Mouse (Mus musculus): Measurements from ENCODE around the gene Rreb1. TPM values are rescaled to one million over a fixed set of nuclear protein-coding genes. Genes with fewer than 3 reads are reported as not detected.

Rreb1 gene
- polyA plus RNA-seq, 1 experiment from 2014 or later, result 2.0 TPM

DNA sequence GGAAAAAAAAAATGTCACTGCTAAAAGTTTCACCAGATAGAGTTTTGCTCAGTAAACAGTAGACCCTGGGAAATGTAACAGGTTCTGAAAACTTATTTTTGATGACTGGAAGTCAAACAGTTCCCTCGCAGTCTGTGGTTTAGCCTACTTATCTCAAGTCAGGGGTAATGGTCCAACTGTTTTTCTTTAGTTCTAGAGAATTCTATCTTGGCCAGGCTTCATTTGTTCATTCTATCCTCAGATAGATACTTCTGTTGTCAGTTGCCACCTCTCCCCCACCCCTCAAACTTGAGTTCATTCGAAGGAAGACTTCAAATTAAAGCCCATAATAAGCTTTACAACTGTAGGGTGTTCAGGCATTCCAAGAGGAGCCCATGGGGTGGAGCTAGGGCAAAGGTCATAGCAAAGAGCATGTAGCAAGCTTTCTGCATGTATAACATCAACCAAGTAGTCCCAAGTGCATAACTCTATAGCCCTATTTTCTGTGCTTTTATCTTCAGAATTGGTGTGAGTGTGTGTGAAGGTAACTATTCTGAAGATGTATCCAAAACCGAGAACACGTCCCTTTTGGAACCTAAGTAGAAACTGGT lies 46.2 kb downstream of the Rreb1 start:
- Histone ChIP-seq H3K4me3 (ENCODE audit: low read length) (no peak overlapping the region), H3K27ac (ENCODE audit: low read depth, low read length) (no peak overlapping the region), H3K9me3 (ENCODE audit: control insufficient read depth, low read length) (no peaks in the 10 kb centered on the region), H3K9ac (ENCODE audit: low read depth, low read length) (no peak overlapping the region), H3K27me3 (replicated peaks; ENCODE audit: control insufficient read depth, insufficient read depth, low read length) (peaks cover 12% of the 10 kb centered on the region), H3K4me2 (ENCODE audit: low read length) (no peak overlapping the region; the same call in 1 of the 2 replicates), H3K36me3 (ENCODE audit: control insufficient read depth, insufficient read depth, low read length) (no peaks in the 10 kb centered on the region), H3K4me1 (ENCODE audit: control insufficient read depth, insufficient read depth, low read depth, low read length) (peaks cover 26% of the 10 kb centered on the region)
- no peak for ATAC-seq
- WGBS, result 40% methylated on average over 4 of the region's 4 CpGs

DNA sequence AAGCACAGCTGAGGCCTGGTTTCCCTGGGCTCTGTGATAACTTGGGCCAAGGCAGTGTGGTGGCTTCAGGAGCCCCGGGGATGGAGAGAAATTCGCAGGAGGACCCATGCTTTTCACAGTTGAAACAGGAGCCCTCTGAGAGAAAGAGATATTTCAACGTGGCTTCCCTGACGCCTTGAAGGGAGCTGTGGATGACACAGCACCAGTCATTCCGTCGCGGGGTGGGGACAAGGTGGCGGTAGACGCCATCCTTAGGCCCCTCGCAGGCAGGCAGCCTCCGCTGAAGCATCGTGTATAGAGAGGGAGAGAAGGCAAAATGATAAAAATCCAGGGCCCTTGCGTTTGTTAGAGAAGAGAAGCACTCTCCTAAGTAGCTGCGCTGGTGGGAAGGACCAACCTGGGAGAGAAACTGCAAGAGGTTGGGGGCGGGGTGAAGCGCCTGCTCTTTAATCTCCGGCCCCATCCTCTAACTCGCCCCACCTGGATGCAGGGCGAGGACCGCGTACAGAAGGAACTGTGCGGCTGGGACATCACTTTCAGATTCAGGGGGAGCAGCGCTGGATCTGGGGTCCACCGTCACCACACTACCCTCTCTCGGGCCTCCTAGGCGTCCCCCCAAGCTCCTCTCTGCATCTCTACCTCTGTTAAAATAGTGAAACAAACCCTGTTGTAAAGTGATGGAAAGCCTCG lies 46.9 kb downstream of the Rreb1 start:
- peak; percentile 10; the same call in 1 of the 2 replicates for ATAC-seq
- Histone ChIP-seq H3K4me1 (ENCODE audit: control insufficient read depth, insufficient read depth, low read depth, low read length) (peaks cover 26% of the 10 kb centered on the region), H3K36me3 (ENCODE audit: control insufficient read depth, insufficient read depth, low read length) (no peaks in the 10 kb centered on the region), H3K9ac (ENCODE audit: low read depth, low read length) (peak overlapping the region; percentile 70), H3K27me3 (replicated peaks; ENCODE audit: control insufficient read depth, insufficient read depth, low read length) (peaks cover 14% of the 10 kb centered on the region), H3K4me3 (ENCODE audit: low read length) (peak overlapping the region; percentile 62), H3K4me2 (ENCODE audit: low read length) (peak overlapping the region; percentile 89), H3K27ac (ENCODE audit: low read depth, low read length) (0 out of 2 replicates have a peak overlapping the region, but pooled peaks have one; percentile 26), H3K9me3 (ENCODE audit: control insufficient read depth, low read length) (no peaks in the 10 kb centered on the region)
- WGBS, result 3% methylated on average over 27 of the region's 27 CpGs

- peak overlapping the region; percentile 89 for H3K4me2 ChIP-seq (ENCODE audit: low read length)
- 0% methylated on average over 35 of the region's 43 CpGs for WGBS
- no peaks in the 10 kb centered on the region for H3K9me3 ChIP-seq (ENCODE audit: control insufficient read depth, low read length)
- H3K27ac ChIP-seq (ENCODE audit: low read depth, low read length), result peak overlapping the region; percentile 75; the same call in 1 of the 2 replicates
- ATAC-seq, result peak; percentile 60
- peaks cover 26% of the 10 kb centered on the region for H3K4me1 ChIP-seq (ENCODE audit: control insufficient read depth, insufficient read depth, low read depth, low read length)
- H3K4me3 ChIP-seq (ENCODE audit: low read length), result peak overlapping the region; percentile 62
- no peaks in the 10 kb centered on the region for H3K36me3 ChIP-seq (ENCODE audit: control insufficient read depth, insufficient read depth, low read length)
- peak overlapping the region; percentile 70 for H3K9ac ChIP-seq (ENCODE audit: low read depth, low read length)
- peaks cover 16% of the 10 kb centered on the region for H3K27me3 ChIP-seq (replicated peaks; ENCODE audit: control insufficient read depth, insufficient read depth, low read length)
Observed at GRCm38 (mm10) chr13:37825646-37826280, 47.6 kb downstream of the Rreb1 start.

GRCm38 (mm10) chr13:37826281-37826993 lies 48.2 kb downstream of the Rreb1 start:
- WGBS, result under 1% methylated on average over 59 of the region's 65 CpGs
- H3K4me1 ChIP-seq (ENCODE audit: control insufficient read depth, insufficient read depth, low read depth, low read length), result peaks cover 29% of the 10 kb centered on the region
- H3K4me3 ChIP-seq (ENCODE audit: low read length), result peak overlapping the region; percentile 62
- no peaks in the 10 kb centered on the region for H3K36me3 ChIP-seq (ENCODE audit: control insufficient read depth, insufficient read depth, low read length)
- peak; percentile 73 for ATAC-seq
- peak overlapping the region; percentile 75 for H3K27ac ChIP-seq (ENCODE audit: low read depth, low read length)
- H3K9ac ChIP-seq (ENCODE audit: low read depth, low read length), result peak overlapping the region; percentile 70
- peak overlapping the region; percentile 89 for H3K4me2 ChIP-seq (ENCODE audit: low read length)
- H3K27me3 ChIP-seq (replicated peaks; ENCODE audit: control insufficient read depth, insufficient read depth, low read length), result peaks cover 16% of the 10 kb centered on the region
- H3K9me3 ChIP-seq (ENCODE audit: control insufficient read depth, low read length), result no peaks in the 10 kb centered on the region

DNA sequence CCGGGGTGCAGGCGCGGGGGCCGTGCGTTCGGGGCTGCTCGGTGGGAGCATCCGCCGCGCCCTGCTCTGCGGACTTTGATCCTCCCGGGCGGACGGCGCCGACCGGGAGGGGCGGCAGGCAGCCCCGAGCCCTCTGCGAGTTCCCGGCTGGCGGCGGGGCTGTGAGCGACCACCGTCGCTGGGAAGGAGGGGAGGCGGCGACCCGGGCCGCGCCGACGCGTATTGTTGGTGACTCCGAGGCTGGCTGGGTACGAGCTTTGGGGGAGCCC lies 48.7 kb downstream of the Rreb1 start:
- 0% methylated on average over 12 of the region's 36 CpGs for WGBS
- ATAC-seq, result peak; percentile 19; the same call in 1 of the 2 replicates

DNA sequence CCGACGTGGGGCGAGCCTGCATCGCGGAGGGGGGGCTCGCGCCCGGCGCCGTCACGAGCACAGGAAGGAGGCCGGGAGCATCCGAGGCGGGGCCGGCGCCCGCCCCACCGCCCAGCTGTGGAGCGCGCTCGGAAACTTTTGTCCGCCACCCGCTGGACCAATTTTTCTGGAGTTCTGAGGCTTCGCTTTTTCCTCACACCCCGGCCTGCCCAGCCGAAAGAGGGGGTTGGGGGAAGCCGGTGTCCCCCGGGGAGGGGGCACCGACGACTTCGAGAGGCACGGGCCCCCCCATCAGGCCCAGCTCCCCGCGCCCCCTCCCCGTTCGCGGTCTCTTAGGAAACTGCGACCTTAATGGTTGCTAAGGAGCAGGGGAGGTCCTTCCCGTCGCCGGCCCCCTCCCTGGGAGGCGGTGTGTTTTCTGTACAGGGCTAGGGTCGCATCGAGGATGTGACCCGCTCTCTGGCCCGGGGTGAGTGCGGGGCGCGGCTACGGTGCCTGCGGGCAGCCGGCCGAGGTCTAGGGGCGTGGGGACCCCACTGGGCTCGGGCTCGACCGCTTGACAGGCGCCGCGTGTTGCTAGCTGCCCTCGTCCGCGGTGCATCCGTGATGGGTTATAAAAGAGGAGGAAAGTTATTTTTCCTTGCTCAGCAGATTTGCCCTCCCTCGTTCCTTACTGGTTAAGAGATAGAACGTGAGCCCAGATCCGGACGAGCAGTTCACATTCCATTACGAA lies 49.2 kb downstream of the Rreb1 start:
- peaks cover 16% of the 10 kb centered on the region for H3K27me3 ChIP-seq (replicated peaks; ENCODE audit: control insufficient read depth, insufficient read depth, low read length)
- H3K4me2 ChIP-seq (ENCODE audit: low read length), result peak overlapping the region; percentile 89
- WGBS, result under 1% methylated on average over 65 of the region's 69 CpGs
- peak; percentile 70 for ATAC-seq
- H3K36me3 ChIP-seq (ENCODE audit: control insufficient read depth, insufficient read depth, low read length), result no peaks in the 10 kb centered on the region
- H3K9me3 ChIP-seq (ENCODE audit: control insufficient read depth, low read length), result no peaks in the 10 kb centered on the region
- peak overlapping the region; percentile 70 for H3K9ac ChIP-seq (ENCODE audit: low read depth, low read length)
- H3K4me1 ChIP-seq (ENCODE audit: control insufficient read depth, insufficient read depth, low read depth, low read length), result peaks cover 29% of the 10 kb centered on the region
- H3K4me3 ChIP-seq (ENCODE audit: low read length), result peak overlapping the region; percentile 62
- peak overlapping the region; percentile 75 for H3K27ac ChIP-seq (ENCODE audit: low read depth, low read length)

More for the DNA sequence above, 48.7 kb downstream of the Rreb1 start:
- H3K4me1 ChIP-seq (ENCODE audit: control insufficient read depth, insufficient read depth, low read depth, low read length), result peaks cover 29% of the 10 kb centered on the region
- H3K4me2 ChIP-seq (ENCODE audit: low read length), result peak overlapping the region; percentile 89
- H3K27me3 ChIP-seq (replicated peaks; ENCODE audit: control insufficient read depth, insufficient read depth, low read length), result peaks cover 16% of the 10 kb centered on the region
- H3K27ac ChIP-seq (ENCODE audit: low read depth, low read length), result peak overlapping the region; percentile 75
- peak overlapping the region; percentile 62 for H3K4me3 ChIP-seq (ENCODE audit: low read length)
- no peaks in the 10 kb centered on the region for H3K9me3 ChIP-seq (ENCODE audit: control insufficient read depth, low read length)
- H3K9ac ChIP-seq (ENCODE audit: low read depth, low read length), result peak overlapping the region; percentile 70
- H3K36me3 ChIP-seq (ENCODE audit: control insufficient read depth, insufficient read depth, low read length), result no peaks in the 10 kb centered on the region

- Histone ChIP-seq H3K4me1 (ENCODE audit: control insufficient read depth, insufficient read depth, low read depth, low read length) (peaks cover 29% of the 10 kb centered on the region), H3K4me2 (ENCODE audit: low read length) (peak overlapping the region; percentile 89), H3K36me3 (ENCODE audit: control insufficient read depth, insufficient read depth, low read length) (no peaks in the 10 kb centered on the region), H3K27ac (ENCODE audit: low read depth, low read length) (no peak overlapping the region), H3K9me3 (ENCODE audit: control insufficient read depth, low read length) (no peaks in the 10 kb centered on the region), H3K9ac (ENCODE audit: low read depth, low read length) (peak overlapping the region; percentile 70), H3K27me3 (replicated peaks; ENCODE audit: control insufficient read depth, insufficient read depth, low read length) (peaks cover 18% of the 10 kb centered on the region), H3K4me3 (ENCODE audit: low read length) (peak overlapping the region; percentile 62)
- 6% methylated on average over 13 of the region's 13 CpGs for WGBS
- no peak for ATAC-seq
Observed at GRCm38 (mm10) chr13:37827996-37828579, 49.9 kb downstream of the Rreb1 start.

GRCm38 (mm10) chr13:37828928-37829327 lies 50.7 kb downstream of the Rreb1 start:
- Histone ChIP-seq H3K4me1 (ENCODE audit: control insufficient read depth, insufficient read depth, low read depth, low read length) (peaks cover 29% of the 10 kb centered on the region), H3K36me3 (ENCODE audit: control insufficient read depth, insufficient read depth, low read length) (no peaks in the 10 kb centered on the region), H3K27ac (ENCODE audit: low read depth, low read length) (no peak overlapping the region), H3K27me3 (replicated peaks; ENCODE audit: control insufficient read depth, insufficient read depth, low read length) (peaks cover 18% of the 10 kb centered on the region), H3K9me3 (ENCODE audit: control insufficient read depth, low read length) (no peaks in the 10 kb centered on the region), H3K4me2 (ENCODE audit: low read length) (no peak overlapping the region), H3K9ac (ENCODE audit: low read depth, low read length) (no peak overlapping the region), H3K4me3 (ENCODE audit: low read length) (no peak overlapping the region)
- ATAC-seq, result no peak
- WGBS, result 11% methylated on average over 6 of the region's 6 CpGs
